Mouse (Mus musculus) hindbrain, postnatal 0 days (tissue): ENCODE measurements at regions not wholly inside any gene's neighbourhood (a gene's known extent, or its start where the extent isn't known, plus 50 kb on each side); places are given as distances from the start of the nearest gene placed in this dataset.

ENCODE experiments used
- ATAC-seq: fragments of 200-750 bp; cut with Nextera tagmentation; 2 replicates; pipeline ENCODE4 v1.8.0; 2017; ENCODE audit warnings: mild to moderate bottlenecking, moderate TSS enrichment, moderate library complexity
- DNase-seq: peaks from one replicate; pipeline ENCODE4 v3.0.0-alpha.2; 2015; ENCODE audit warnings: low spot score
- H3K27ac ChIP-seq: fragments of 300-500 bp; sonication (generic); 2 replicates; pipeline ENCODE4 v1.5.1; 2014; ENCODE audit warnings: mild to moderate bottlenecking
- H3K27me3 ChIP-seq: fragments of 300-500 bp; sonication (generic); 2 replicates; pipeline ENCODE4 v1.6.1; 2014; ENCODE audit warnings: low read length, mixed read lengths; ENCODE audit not compliant: insufficient read depth
- H3K36me3 ChIP-seq: fragments of 300-500 bp; sonication (generic); 2 replicates; pipeline ENCODE4 v1.6.1; 2014; ENCODE audit warnings: low read length, mixed read lengths; ENCODE audit not compliant: insufficient read depth
- H3K4me1 ChIP-seq: fragments of 300-500 bp; sonication (generic); 2 replicates; pipeline ENCODE4 v1.6.1; 2014; ENCODE audit warnings: antibody characterized with exemption, low read length, mixed read lengths; ENCODE audit not compliant: insufficient read depth
- H3K4me2 ChIP-seq: fragments of 300-500 bp; sonication (generic); 2 replicates; pipeline ENCODE4 v1.6.1; 2014; ENCODE audit warnings: low read depth, mild to moderate bottlenecking, low read length, moderate library complexity, mixed read lengths
- H3K4me3 ChIP-seq: fragments of 300-500 bp; sonication (generic); 2 replicates; pipeline ENCODE4 v1.5.1; 2014; ENCODE audit warnings: low read length
- H3K9ac ChIP-seq: fragments of 300-500 bp; sonication (generic); replicated peaks from 2 replicates; pipeline ENCODE4 v1.6.1; 2014; ENCODE audit warnings: mild to moderate bottlenecking, low read length, moderate library complexity, mixed read lengths
- H3K9me3 ChIP-seq: fragments of 300-500 bp; sonication (generic); 2 replicates; pipeline ENCODE4 v1.6.1; 2016; ENCODE audit warnings: low read length, mixed read lengths
- CTCF ChIP-seq: IDR thresholded peaks from 2 replicates; pipeline ENCODE4 v1.5.1; 2016; ENCODE audit warnings: antibody characterized with exemption, control low read depth, low read depth
- WGBS: fragments of 180-500 bp; shearing (Covaris S2); extraction: QIAGEN DNeasy Blood & Tissue Kit; methylation state at CpG from one replicate; pipeline ENCODE4 v1.1.7; 2014; 5-methylcytosine and 5-hydroxymethylcytosine counted together

- DNase-seq (no peak), ATAC-seq (no peak)
- H3K27ac ChIP-seq: no peak overlapping the region
- no peaks in the 10 kb centered on the region for H3K36me3 ChIP-seq
- TF ChIP-seq CTCF: no peak
- H3K4me2 ChIP-seq: no peak overlapping the region
- no peaks in the 10 kb centered on the region for H3K9me3 ChIP-seq
- no peaks in the 10 kb centered on the region for H3K27me3 ChIP-seq
- no peak overlapping the region for H3K9ac ChIP-seq
- H3K4me1 ChIP-seq: no peaks in the 10 kb centered on the region
- no peak overlapping the region for H3K4me3 ChIP-seq
- 54% methylated on average over 3 of the region's 3 CpGs for WGBS
These were observed 246.3 kb upstream of the Xrcc4 start for GRCm38 (mm10) chr13:90335741-90336037.

- no peak for TF ChIP-seq CTCF
- peak; percentile 7 for DNase-seq
These were observed 245.7 kb upstream of the Xrcc4 start for GRCm38 (mm10) chr13:90334934-90335740.

DNA sequence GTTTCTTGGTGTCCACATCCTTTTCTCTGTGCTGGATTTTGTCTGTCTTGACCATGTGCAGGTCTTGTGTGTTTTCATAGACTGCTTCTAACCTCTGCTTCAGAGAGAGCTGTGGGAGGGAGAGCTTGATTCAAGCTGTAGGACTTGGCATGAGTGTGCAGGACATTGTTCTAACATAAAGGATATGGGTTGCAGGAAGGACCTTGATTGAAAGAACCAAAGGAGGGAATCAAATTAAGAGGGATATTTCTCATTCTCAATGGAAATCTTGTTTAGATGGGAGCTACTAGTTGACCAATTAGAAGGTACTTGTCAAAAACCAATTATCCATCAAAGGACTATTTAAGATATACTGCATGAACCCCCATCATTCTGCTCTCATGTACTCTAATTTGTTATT lies 244.9 kb upstream of the Xrcc4 start:
- H3K4me3 ChIP-seq: no peak overlapping the region
- DNase-seq: no peak
- no peak for TF ChIP-seq CTCF
- no peaks in the 10 kb centered on the region for H3K9me3 ChIP-seq
- no peak overlapping the region for H3K9ac ChIP-seq
- no peaks in the 10 kb centered on the region for H3K4me1 ChIP-seq
- H3K27me3 ChIP-seq: no peaks in the 10 kb centered on the region
- no peak overlapping the region for H3K27ac ChIP-seq
- no peak overlapping the region for H3K4me2 ChIP-seq
- H3K36me3 ChIP-seq: no peaks in the 10 kb centered on the region
- no peak for ATAC-seq

More at GRCm38 (mm10) chr13:90334934-90335740, 245.7 kb upstream of the Xrcc4 start:
- H3K36me3 ChIP-seq: no peaks in the 10 kb centered on the region
- no peak overlapping the region for H3K4me2 ChIP-seq
- WGBS: 54% methylated on average over 6 of the region's 6 CpGs
- ATAC-seq: no peak
- H3K27me3 ChIP-seq: no peaks in the 10 kb centered on the region
- H3K9ac ChIP-seq: no peak overlapping the region
- no peak overlapping the region for H3K27ac ChIP-seq
- H3K9me3 ChIP-seq: no peaks in the 10 kb centered on the region
- no peak overlapping the region for H3K4me3 ChIP-seq
- H3K4me1 ChIP-seq: no peaks in the 10 kb centered on the region

DNA sequence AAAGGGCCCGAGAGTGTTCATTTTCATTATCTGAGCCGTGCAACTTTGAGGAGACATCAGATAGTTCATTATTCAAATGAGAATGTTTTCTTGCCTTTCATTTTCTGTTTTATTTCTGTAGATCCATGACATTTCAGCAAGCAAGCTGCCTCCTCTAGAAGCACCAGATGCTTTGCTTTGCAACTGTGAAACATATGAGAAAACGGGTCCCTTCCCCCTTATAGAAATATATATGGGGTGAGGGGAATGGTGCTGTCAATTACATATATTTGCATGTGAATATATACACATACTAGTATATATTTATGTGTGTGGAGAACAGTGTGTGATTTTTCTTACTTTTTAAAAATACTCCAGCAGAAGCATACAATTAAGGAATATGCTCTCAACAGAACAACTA lies 235.8 kb upstream of the Xrcc4 start:
- WGBS: 72% methylated on average over 3 of the region's 3 CpGs
- Histone ChIP-seq H3K36me3 (no peaks in the 10 kb centered on the region), H3K4me3 (no peak overlapping the region)

GRCm38 (mm10) chr13:90313209-90313978 lies 224.0 kb upstream of the Xrcc4 start:
- WGBS: 81% methylated on average over 9 of the region's 9 CpGs
- DNase-seq: no peak
- no peak for ATAC-seq
- Histone ChIP-seq H3K4me3 (no peak overlapping the region), H3K4me1 (no peaks in the 10 kb centered on the region), H3K4me2 (no peak overlapping the region), H3K9ac (no peak overlapping the region), H3K36me3 (no peaks in the 10 kb centered on the region), H3K9me3 (no peaks in the 10 kb centered on the region), H3K27me3 (no peaks in the 10 kb centered on the region), H3K27ac (no peak overlapping the region)
- no peak for TF ChIP-seq CTCF

More for the DNA sequence above, 235.8 kb upstream of the Xrcc4 start:
- H3K4me2 ChIP-seq: no peak overlapping the region
- no peak for TF ChIP-seq CTCF
- ATAC-seq (no peak), DNase-seq (no peak)
- H3K27ac ChIP-seq: no peak overlapping the region
- H3K4me1 ChIP-seq: no peaks in the 10 kb centered on the region
- no peaks in the 10 kb centered on the region for H3K9me3 ChIP-seq
- H3K27me3 ChIP-seq: no peaks in the 10 kb centered on the region
- no peak overlapping the region for H3K9ac ChIP-seq

DNA sequence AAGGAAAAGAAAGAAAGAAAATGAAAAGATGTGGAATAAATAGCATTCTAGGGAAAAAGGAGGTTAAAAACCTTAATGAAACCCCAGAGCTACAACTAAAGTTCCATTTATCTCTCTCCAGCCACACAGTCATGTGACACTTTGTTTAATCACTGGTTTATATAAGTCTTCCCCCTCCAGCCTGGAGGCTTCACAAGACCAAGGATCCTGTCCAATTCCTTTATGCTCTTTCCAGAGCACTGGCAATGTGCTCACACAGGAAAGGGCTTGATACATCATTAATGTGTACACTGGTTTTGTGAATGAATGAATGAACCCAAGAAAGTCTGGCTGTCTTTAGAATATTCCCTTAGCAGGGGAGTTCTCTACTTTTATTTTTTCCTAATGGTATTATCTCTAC lies 221.1 kb upstream of the Xrcc4 start:
- ATAC-seq (no peak), DNase-seq (peak; percentile 12)

DNA sequence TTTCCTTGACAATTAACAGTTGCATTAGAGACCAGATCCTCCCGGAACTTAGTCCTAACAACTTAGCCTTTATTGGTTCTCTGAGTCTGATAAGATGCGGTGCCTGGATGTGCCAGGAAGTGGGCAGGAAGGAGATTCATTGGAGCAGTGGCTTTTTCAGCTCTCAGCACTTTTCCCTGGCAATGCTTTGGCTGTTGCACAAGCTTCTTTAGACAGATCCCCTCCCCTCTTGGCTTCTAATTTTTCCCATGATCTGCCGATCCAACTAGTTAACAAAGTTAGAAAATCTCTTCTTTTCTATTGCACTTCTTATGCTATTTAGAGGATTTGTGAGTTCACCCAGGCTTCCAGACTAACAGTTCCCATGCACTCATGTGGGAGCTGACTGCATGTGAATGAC lies 211.1 kb upstream of the Xrcc4 start:
- Histone ChIP-seq H3K9ac (no peak overlapping the region), H3K27ac (no peak overlapping the region), H3K4me2 (no peak overlapping the region), H3K9me3 (no peaks in the 10 kb centered on the region), H3K4me1 (no peaks in the 10 kb centered on the region), H3K36me3 (no peaks in the 10 kb centered on the region), H3K27me3 (no peaks in the 10 kb centered on the region), H3K4me3 (no peak overlapping the region)
- DNase-seq: no peak
- ATAC-seq: no peak
- no peak for TF ChIP-seq CTCF
- WGBS: 78% methylated on average over 3 of the region's 3 CpGs

More for the DNA sequence above, 221.1 kb upstream of the Xrcc4 start:
- no peaks in the 10 kb centered on the region for H3K4me1 ChIP-seq
- no peak for TF ChIP-seq CTCF
- H3K4me3 ChIP-seq: no peak overlapping the region
- no peak overlapping the region for H3K4me2 ChIP-seq
- no peaks in the 10 kb centered on the region for H3K9me3 ChIP-seq
- H3K27ac ChIP-seq: no peak overlapping the region
- H3K27me3 ChIP-seq: no peaks in the 10 kb centered on the region
- no peaks in the 10 kb centered on the region for H3K36me3 ChIP-seq
- no peak overlapping the region for H3K9ac ChIP-seq
